38 mouse cellular contexts compared by ENCODE assay signal in genomic region chr15:12364096-12364495, GRCm38 (mm10). TPM values are rescaled to one million over a fixed set of nuclear protein-coding genes. Genes with fewer than 3 reads are reported as not detected.
"Had no signal": no experiment of that assay in that cellular context is flagged by ENCODE, and none has a peak within 500 bp of the region (broad histone marks: within the 10 kb centered on the region; RNA-seq: fewer than 3 reads in every experiment).

No protein-coding gene starts in this region.

- H3K27ac ChIP-seq: heart, embryonic 10.5 days; heart, embryonic 13.5 days; heart, embryonic 15.5 days; hindbrain, embryonic 10.5 days; hindbrain, embryonic 12.5 days; hindbrain, embryonic 13.5 days; hindbrain, embryonic 14.5 days; hindbrain, embryonic 15.5 days; hindbrain, postnatal 0 days; intestine, embryonic 15.5 days; kidney, embryonic 15.5 days; kidney, postnatal 0 days; layer of hippocampus, adult 2 months had no signal

- H3K4me3 ChIP-seq: heart, embryonic 10.5 days; heart, embryonic 12.5 days; heart, embryonic 13.5 days; heart, embryonic 15.5 days; hindbrain, embryonic 10.5 days; hindbrain, embryonic 12.5 days; hindbrain, embryonic 13.5 days; hindbrain, embryonic 15.5 days; intestine, embryonic 15.5 days; kidney, embryonic 15.5 days; layer of hippocampus, adult 2 months had no signal

- H3K36me3 ChIP-seq: hindbrain, embryonic 12.5 days; intestine, embryonic 15.5 days had no signal

- H3K4me2 ChIP-seq: heart, embryonic 11.5 days; heart, embryonic 12.5 days; heart, embryonic 13.5 days; heart, embryonic 15.5 days; hindbrain, embryonic 12.5 days; hindbrain, embryonic 13.5 days; hindbrain, embryonic 14.5 days; hindbrain, embryonic 15.5 days; intestine, embryonic 15.5 days; kidney, embryonic 15.5 days had no signal

- H3K9me3 ChIP-seq: heart, embryonic 10.5 days; heart, embryonic 12.5 days; heart, embryonic 13.5 days; heart, embryonic 15.5 days; hindbrain, embryonic 10.5 days; hindbrain, embryonic 12.5 days; hindbrain, embryonic 13.5 days; hindbrain, embryonic 15.5 days; intestine, embryonic 15.5 days; kidney, embryonic 15.5 days had no signal

- DNase-seq: heart, postnatal 10 days; heart, postnatal 14 days; heart, postnatal 36 days; heart, postnatal 4 days; kidney, adult 11 months; kidney, adult 18-20 months; kidney, adult 2 months; kidney, adult 8-10 months; kidney, adult 9 months; kidney, postnatal 10 days; kidney, postnatal 14 days; kidney, postnatal 25 days; kidney, postnatal 36 days; kidney, postnatal 4 days; layer of hippocampus, adult 9-11 months; layer of hippocampus, postnatal 36 days had no signal

- H3K9ac ChIP-seq: heart, embryonic 12.5 days; heart, embryonic 13.5 days; heart, embryonic 15.5 days; hindbrain, embryonic 12.5 days; hindbrain, embryonic 13.5 days; hindbrain, embryonic 14.5 days; hindbrain, embryonic 15.5 days; intestine, embryonic 15.5 days; kidney, embryonic 15.5 days had no signal

- ATAC-seq: hindbrain, embryonic 16.5 days; hindbrain, postnatal 0 days; inflammation-experienced regulatory T-cells, adult 6 months; intestine, embryonic 15.5 days; intestine, embryonic 16.5 days; intestine, postnatal 0 days had no signal

- H3K27me3 ChIP-seq: heart, embryonic 12.5 days; heart, embryonic 13.5 days; heart, embryonic 15.5 days; hindbrain, embryonic 12.5 days; hindbrain, embryonic 13.5 days; hindbrain, embryonic 15.5 days; intestine, embryonic 15.5 days; kidney, embryonic 15.5 days had no signal

RNA-seq across cellular contexts. Expression of gene 1810049J17Rik, which starts 42.4 kb away (rescaled TPM):
- total RNA-seq: hematopoietic stem cell, adult 5-6 weeks; hindbrain, postnatal 0 days had no signal
- polyA plus RNA-seq: heart, embryonic 10.5 days; heart, embryonic 11.5 days; heart, embryonic 15.5 days; hindbrain, embryonic 11.5 days; hindbrain, embryonic 13.5 days; inflammation-experienced regulatory T-cells, adult 6 months; kidney, adult 2 months; kidney, embryonic 15.5 days; large intestine, adult 2 months had no signal
